Mouse (Mus musculus) stomach, embryonic 14.5 days (tissue): ENCODE measurements around the gene Speer4b. TPM values are rescaled to one million over a fixed set of nuclear protein-coding genes. Genes with fewer than 3 reads are reported as not detected.

ENCODE experiments used
- ATAC-seq: fragments of 200-750 bp; cut with Nextera tagmentation; 2 replicates; pipeline ENCODE4 v1.8.0; 2017; ENCODE audit warnings: low read depth, moderate TSS enrichment; ENCODE audit not compliant: insufficient number of reproducible peaks, insufficient read depth, low FRiP score
- H3K27ac ChIP-seq: fragments of 300-500 bp; sonication (generic); 2 replicates; pipeline ENCODE4 v1.5.1; 2014; ENCODE audit warnings: mild to moderate bottlenecking, low read length, moderate library complexity, mixed read lengths
- H3K27me3 ChIP-seq: fragments of 300-500 bp; sonication (generic); 2 replicates; pipeline ENCODE4 v1.6.1; 2014; ENCODE audit warnings: low read length, control low read depth, mixed read lengths; ENCODE audit not compliant: control insufficient read depth, insufficient read depth
- H3K36me3 ChIP-seq: fragments of 300-500 bp; sonication (generic); 2 replicates; pipeline ENCODE4 v1.6.1; 2014; ENCODE audit warnings: mild to moderate bottlenecking, control low read depth, low read length, moderate library complexity, mixed read lengths; ENCODE audit not compliant: control insufficient read depth, insufficient read depth
- H3K4me1 ChIP-seq: fragments of 300-500 bp; sonication (generic); 2 replicates; pipeline ENCODE4 v1.6.1; 2014; ENCODE audit warnings: low read length, control low read depth, mixed read lengths; ENCODE audit not compliant: control insufficient read depth, insufficient read depth
- H3K4me2 ChIP-seq: fragments of 300-500 bp; sonication (generic); replicated peaks from 2 replicates; pipeline ENCODE4 v1.6.1; 2014; ENCODE audit warnings: low read depth, low read length, control low read depth
- H3K4me3 ChIP-seq: fragments of 300-500 bp; sonication (generic); 2 replicates; pipeline ENCODE4 v1.5.1; 2014; ENCODE audit warnings: low read depth, low read length, control low read depth
- H3K9ac ChIP-seq: fragments of 300-500 bp; sonication (generic); replicated peaks from 2 replicates; pipeline ENCODE4 v1.6.1; 2014; ENCODE audit warnings: low read depth, mild to moderate bottlenecking, control low read depth, low read length, moderate library complexity, mixed read lengths
- H3K9me3 ChIP-seq: fragments of 300-500 bp; sonication (generic); 2 replicates; pipeline ENCODE4 v1.6.1; 2016; ENCODE audit warnings: low read depth, low read length, control low read depth; ENCODE audit not compliant: control insufficient read depth
- WGBS: fragments of 180-500 bp; shearing (Covaris S2); extraction: QIAGEN DNeasy Blood & Tissue Kit; methylation state at CpG from one replicate; pipeline ENCODE4 v1.1.7; 2014; 5-methylcytosine and 5-hydroxymethylcytosine counted together
- polyA plus RNA-seq: library from polyadenylated mRNA; unstranded; fragments of >200 nt; fragmentation: Nextera tagmentation; extraction: Ambion mirVana; gene quantifications from 2 replicates; pipeline ENCODE4 v1.2.1, GENCODE M21; 2014

Speer4b gene
- polyA plus RNA-seq, 1 experiment from 2014 or later = 0.51 TPM

- H3K4me1 ChIP-seq = no peaks in the 10 kb centered on the region
- no peaks in the 10 kb centered on the region for H3K27me3 ChIP-seq
- H3K36me3 ChIP-seq = no peaks in the 10 kb centered on the region
- H3K4me3 ChIP-seq = no peak overlapping the region
- H3K4me2 ChIP-seq = no peak overlapping the region
- no peak overlapping the region for H3K27ac ChIP-seq
- no peak overlapping the region for H3K9ac ChIP-seq
- H3K9me3 ChIP-seq = no peaks in the 10 kb centered on the region
- WGBS = 52% methylated on average over 1 of the region's 1 CpGs
- ATAC-seq = no peak
These were observed 43.6 kb downstream of the Speer4b start for GRCm38 (mm10) chr5:27457686-27458085.

DNA sequence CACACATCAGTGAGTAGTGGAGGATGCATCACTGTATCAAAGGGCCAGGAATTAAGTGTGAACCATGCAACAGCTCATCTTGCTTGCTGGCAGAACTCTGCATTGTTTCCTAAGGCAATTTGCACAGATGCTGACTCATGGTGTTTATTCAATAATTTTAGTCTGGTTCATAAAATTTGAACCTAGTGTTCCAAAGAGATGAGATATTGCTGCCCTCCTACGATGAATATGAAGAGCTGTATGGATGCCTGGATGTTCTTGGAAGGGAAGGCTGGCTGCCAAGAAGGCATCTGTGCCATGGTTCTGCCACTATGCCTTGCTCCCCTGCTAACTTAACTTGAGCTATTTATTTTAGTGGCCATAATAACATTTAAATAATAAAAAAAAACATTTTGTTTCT, 44.3 kb downstream of the Speer4b start:
- no peak overlapping the region for H3K4me2 ChIP-seq
- H3K27ac ChIP-seq = no peak overlapping the region
- no peaks in the 10 kb centered on the region for H3K4me1 ChIP-seq
- no peaks in the 10 kb centered on the region for H3K27me3 ChIP-seq
- 84% methylated on average over 1 of the region's 1 CpGs for WGBS
- no peak overlapping the region for H3K9ac ChIP-seq
- H3K36me3 ChIP-seq = no peaks in the 10 kb centered on the region
- no peak for ATAC-seq
- no peak overlapping the region for H3K4me3 ChIP-seq
- no peaks in the 10 kb centered on the region for H3K9me3 ChIP-seq

GRCm38 (mm10) chr5:27454386-27454785, 46.9 kb downstream of the Speer4b start:
- Histone ChIP-seq H3K9me3 (no peaks in the 10 kb centered on the region), H3K4me1 (no peaks in the 10 kb centered on the region), H3K36me3 (no peaks in the 10 kb centered on the region), H3K4me3 (no peak overlapping the region), H3K27me3 (no peaks in the 10 kb centered on the region), H3K9ac (no peak overlapping the region), H3K27ac (no peak overlapping the region), H3K4me2 (no peak overlapping the region)
- WGBS = 78% methylated on average over 3 of the region's 3 CpGs
- no peak for ATAC-seq

- Histone ChIP-seq H3K27me3 (no peaks in the 10 kb centered on the region), H3K9ac (no peak overlapping the region), H3K36me3 (no peaks in the 10 kb centered on the region), H3K9me3 (no peaks in the 10 kb centered on the region), H3K27ac (no peak overlapping the region), H3K4me2 (no peak overlapping the region), H3K4me3 (no peak overlapping the region), H3K4me1 (no peaks in the 10 kb centered on the region)
- 41% methylated on average over 3 of the region's 3 CpGs for WGBS
- no peak for ATAC-seq
These were observed 47.9 kb downstream of the Speer4b start for GRCm38 (mm10) chr5:27453201-27453845.
